Mouse (Mus musculus) frontal cortex, postnatal 25 days (tissue): ENCODE measurements around the gene Gdap1l1.
"Not testable (repeated sequence)": the region's sequence is repeated elsewhere in the genome, so short reads cannot be mapped to it uniquely, and the experiment has no call there.

Source experiments
- DNase-seq, 2 experiments: peaks; one replicate each; pipeline ENCODE4 v3.0.0; 2022; ENCODE audit warnings: low spot score in 2 of 2

Gene Gdap1l1

DNA sequence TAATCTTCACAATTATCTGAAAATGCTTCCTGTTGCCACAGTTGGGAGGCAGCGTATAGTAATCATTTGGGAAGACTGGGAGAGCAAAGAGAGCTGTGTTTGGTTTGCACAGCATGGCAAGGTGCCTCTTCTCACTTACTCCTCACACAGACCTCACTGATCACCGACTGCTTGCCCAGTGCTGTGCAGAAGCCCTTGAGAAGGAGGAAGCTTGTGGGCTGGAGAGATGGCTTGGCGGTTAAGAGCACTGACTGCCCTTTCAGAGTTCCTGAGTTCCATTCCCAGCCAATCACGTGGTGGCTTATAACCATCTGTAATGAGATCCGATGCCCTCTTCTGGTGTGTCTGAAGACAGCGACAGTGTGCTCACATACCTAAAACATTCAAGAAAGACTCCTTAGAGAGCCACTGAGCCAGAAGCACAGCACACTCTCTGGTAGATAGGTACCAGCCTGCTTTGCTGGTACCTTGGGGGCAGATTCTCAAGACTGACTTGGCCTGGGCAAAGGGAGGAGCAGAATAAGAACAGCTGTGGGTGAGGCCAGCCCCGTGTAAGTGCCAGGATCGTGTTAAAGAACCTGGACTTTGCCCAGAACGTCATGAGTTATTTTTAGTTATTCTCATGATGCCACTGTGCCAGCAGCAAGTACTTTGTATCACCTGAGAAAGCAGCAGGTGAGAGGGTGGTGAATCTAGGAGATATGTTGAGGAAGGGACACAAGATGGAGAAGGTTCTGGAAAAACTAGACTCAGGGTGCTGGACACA, 15.2 kb upstream of the Gdap1l1 start:
- no peak for DNase-seq

DNA sequence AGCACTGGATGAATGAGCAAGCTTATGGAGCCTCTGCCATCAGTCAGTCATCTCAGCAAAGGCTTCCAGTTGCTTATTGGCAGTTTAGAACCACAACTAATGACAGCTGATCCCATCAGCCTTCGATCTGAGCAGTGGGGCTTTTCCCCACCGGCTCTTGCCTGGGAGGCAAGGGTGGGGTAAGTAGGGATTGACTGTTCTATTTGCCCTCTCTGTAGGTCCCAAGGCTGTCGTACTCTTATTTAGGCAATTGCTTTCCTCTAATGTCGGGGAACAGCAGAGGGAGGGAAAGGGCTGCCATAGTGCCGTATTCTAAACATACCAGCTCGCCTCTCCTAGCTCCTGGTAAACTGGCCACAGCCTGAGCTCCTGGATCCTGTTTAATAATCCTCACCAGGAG, 13.7 kb upstream of the Gdap1l1 start, which contains the start of gene Oser1:
Gene Oser1, minus strand, starts transcription at position 101 of the 400 bp plus-strand sequence.
- DNase-seq: no peak

- no peak for DNase-seq
Observed at GRCm38 (mm10) chr2:163428346-163429011, 9.8 kb upstream of the Gdap1l1 start.

GRCm38 (mm10) chr2:163431289-163431688, 7.0 kb upstream of the Gdap1l1 start:
- DNase-seq: no peak

DNA sequence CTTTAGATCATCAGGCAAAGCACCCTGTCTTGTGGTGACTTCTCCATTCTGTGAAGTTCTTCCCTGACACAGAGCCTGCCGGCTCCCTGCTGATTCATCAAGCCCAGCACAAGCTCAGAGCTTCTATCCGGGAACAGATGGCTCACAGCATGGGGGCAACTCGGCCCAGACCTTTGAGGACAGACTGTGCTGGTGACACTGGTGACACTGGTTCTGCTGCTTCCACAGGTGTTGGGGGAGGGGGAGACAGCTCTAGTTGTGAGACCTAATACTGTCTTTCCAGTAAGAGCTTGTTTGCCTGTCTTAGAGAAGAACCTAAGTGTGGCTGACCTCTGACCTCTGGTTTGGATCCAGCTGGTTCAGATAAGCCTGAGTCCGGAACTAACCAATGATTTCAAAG, 4.3 kb upstream of the Gdap1l1 start:
- DNase-seq: no peak

DNA sequence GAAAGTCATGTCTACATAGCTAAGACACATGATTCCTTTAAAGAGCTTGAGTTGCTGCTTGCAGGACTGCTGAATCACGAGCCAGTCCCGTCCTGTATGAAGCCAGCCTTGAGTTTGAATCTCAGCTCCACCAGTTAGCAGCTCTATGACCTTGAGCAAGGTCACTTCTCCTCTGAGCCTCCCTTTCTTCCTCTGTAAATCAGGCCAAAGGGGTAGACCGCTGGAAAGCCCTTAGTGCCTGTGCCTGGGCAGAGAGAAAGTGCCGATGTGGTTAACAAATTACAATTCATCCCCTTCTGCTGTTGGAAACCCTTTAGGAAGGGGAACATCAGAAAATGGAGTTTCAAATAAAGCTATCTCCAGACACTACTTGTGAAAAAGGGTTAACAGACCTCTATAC, 476 bp upstream of the Gdap1l1 start:
- DNase-seq: no peak

GRCm38 (mm10) chr2:163438619-163439451, 559 bp downstream of the Gdap1l1 start:
- DNase-seq: no peak

DNA sequence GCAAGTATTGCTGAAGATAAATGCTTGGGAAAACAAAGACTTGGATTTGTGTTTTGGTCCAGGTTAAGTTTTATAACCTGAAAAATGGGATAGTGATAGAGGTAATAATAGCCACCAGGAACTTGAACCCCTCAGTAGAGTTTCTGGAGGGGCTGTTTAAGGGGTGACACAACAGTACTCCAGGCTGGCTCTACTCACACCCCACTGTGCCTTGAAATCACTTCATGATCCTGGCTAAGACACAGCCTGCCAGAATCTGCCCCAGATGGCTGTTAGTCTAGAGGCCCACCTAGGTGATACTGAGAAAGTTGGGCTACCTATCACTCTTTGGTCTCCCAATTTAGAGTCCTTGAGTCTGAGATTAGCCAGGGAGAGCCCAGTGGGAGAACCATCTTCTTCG, 1.2 kb downstream of the Gdap1l1 start:
- DNase-seq: no peak

DNA sequence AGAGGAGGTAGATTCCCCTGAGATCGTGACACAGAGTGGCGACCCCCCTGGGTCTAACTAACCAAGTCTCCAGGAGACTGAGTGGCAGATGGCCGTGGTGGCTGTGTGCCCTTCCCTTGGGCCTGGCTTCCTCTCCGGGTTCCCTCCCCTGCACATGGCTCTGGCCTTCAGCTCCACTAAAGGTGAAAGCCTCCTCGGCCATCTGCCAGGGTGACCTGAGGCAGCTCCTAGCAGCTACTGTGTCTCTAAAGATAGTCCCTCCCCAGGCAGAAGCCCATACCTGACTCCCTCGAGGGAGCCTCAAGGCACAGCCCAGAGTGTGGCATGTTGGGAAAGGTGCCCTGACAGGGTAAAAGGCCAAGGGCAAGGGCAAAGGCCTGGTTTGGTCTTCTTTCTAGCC, 5.3 kb downstream of the Gdap1l1 start:
- no peak for DNase-seq

DNA sequence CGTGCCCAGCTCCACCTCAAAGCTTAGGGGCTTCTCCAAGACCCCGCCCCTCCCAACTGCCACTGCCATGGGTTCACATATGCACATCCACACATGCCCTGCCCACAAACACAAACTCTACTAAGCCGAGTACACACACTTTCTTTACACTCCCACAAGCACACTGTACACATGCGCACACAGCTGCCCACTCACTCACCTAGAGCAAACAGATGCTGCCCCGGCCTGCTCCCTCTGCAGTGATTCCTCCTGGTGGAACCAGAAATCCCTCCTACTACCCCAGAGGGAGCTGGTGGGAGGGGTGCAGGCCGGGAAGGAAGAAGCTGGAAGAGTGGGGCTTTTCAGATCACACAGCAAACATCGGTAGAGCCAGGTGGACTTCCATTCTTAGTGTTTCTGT, 5.7 kb downstream of the Gdap1l1 start:
- DNase-seq: no peak

DNA sequence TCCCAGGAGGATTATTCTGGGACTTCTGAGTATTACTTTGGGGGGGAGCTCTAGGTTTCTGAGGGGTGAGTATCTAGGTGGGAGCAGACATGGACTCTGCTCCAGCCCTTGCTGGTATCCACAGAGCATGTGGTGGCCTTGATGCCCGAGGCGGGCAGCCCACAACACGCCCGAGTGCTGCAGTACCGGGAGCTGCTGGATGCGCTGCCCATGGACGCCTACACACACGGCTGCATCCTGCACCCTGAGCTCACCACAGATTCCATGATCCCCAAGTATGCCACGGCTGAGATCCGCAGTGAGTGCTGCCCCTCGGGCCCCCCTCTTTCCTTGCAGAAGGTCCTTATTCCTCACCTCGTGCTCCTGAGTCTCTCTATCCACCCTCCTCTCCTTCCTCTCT, 9.1 kb downstream of the Gdap1l1 start:
- DNase-seq: no peak

DNA sequence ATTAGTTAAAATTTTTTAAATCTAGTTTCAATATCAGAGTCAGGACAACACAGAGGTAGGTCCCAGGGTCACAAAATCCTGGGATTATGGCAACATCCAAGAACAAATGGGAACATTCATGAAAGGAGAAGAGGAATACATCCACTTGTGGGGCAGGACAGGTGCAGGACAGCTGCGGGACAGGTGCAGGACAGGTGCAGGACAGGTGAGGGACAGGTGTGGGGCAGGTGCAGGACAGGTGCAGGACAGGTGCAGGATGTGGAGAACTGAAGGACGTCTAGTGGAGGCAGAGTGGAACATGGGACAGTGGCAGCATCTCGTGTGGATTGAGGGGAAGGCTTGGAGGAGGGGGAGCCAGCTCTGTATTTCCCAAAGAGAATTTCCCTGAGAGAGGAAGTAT, 11.0 kb downstream of the Gdap1l1 start:
- no peak for DNase-seq

DNA sequence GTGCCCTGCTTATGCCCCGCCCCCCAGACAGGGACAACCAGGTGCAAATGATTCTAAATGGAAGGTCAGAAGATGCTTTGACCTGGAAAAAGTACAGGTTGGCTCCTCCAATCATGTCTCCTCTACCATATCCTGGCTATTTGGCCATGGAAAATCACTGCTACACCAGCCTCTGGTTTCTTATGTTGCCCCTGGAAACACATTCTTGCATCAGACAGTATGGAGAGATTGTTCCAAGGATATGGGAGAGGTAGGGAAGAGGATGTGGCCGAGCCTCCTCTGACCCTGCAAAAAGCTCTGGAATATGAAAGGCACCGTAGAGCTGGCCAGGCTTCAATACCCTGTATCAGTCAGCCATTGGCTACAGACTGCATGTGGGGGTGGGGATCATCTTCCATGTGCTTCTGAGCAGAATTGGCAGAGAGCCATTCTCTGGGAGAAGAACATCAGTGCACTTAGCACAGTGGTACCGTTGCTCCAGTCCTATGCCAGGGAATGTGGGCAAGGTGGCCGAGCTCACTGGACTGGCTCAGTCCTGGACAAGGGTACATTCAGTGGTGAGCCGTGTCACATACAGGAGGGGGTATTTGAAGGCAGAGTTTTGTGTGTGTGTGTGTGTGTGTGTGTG, 12.5 kb downstream of the Gdap1l1 start:
- DNase-seq: no peak

DNA sequence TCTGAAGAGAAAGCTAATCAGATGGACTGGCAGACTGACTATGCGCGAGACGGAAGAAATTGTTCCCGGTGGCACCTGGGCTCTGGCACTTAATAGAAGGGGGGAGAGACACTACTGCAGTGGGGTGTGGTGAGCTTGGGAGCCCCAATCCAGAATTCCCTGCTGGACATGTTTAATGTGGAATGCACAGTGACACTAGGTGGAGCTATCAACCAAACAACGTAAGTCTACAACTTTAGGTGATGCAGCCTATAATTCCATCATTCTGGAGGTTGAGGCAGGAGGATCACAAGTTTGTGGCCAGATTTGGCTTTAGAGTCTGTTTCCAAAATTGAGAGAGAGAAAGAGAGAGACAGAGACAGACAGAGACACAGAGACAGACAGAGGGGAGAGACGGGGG, 14.5 kb downstream of the Gdap1l1 start:
- no peak for DNase-seq

DNA sequence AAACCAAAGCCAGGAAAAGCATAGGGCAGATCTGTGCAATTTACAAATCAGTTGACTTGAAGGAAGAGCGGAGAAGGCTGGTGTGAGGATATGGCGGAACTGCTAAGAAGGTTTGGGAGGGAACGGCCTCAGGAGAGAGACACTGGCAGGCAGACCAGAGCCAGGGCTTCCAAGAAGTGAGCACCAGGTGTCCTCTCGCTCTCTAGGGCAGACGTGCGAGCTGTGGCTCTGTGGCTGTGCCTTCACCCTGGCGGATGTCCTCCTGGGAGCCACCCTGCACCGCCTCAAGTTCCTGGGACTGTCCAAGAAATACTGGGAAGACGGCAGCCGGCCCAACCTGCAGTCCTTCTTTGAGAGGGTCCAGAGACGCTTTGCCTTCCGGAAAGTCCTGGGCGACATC, 15.1 kb downstream of the Gdap1l1 start:
- no peak for DNase-seq

DNA sequence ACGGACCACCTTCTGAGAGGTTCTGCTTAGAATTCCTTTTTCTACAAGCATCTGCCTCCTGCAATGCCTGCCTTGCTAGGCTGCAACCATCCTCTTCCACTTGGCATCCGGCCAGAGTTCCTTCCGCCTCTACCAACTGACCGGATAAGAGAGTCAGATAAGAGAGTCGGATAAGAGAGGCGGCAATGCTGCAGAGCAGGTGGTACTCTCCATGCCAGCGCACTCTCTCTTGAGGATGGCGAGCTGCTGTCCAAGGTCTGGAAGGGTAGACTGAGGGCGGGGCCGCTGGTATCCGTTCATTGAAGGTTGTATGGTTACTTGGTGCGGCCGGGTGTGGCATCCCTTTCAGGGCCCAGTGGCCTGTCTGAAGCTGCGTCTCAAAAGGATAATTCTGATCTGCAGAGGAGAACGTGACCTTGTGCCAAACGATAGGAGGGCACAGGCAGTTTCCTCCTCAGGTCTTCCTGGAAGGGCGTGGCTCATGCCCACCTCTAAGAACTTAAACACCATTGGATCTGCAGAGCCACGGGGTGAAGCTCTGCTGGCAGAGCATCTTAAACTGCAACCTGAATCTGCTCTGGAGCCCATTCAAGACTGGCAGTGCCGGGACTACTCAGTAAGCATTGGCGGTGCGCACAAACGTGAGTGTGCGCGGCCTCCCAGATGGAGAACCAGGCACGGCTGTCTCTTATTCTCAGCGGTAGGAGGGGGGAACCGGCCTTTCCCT, 20.4 kb downstream of the Gdap1l1 start:
- no peak for DNase-seq

DNA sequence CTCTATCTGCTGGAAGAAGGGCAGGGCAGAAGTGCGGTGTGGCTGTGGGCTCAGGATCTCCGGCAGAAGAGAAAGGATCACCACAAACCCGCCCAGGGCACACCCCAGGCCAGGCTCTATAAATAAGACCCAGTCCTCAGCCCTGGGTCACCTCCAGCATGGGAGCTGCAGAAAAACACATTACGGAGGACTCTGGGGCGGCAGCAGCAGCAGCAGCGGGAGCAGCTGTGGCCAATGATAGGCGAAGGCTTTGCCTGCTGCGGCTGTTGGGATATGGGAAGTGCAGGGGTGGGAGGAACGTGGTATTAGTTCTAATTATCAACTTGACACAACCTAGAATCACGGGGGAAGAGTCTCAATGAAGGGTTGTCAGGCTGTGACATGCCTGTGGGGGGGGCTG, 21.1 kb downstream of the Gdap1l1 start:
- no peak for DNase-seq

DNA sequence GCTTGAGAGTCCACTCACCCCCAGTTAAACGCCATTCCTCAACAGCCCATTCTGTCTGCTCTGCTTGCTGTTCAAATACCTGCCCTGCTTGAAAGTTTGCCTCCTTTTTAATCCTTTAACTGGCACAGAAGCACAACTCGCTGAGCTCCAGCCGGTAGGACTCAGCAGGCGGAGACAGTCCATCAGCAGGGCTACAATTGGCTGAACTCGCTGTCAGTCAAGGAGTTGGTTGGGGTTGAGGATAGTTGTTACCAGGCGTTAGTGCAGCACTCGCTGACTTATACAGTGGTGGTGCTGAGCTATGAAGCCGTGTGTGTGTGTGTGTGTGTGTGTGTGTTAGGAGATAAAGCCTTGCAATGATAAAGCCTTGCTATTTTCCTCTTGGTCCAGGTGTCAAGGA, 22.3 kb downstream of the Gdap1l1 start:
- no peak for DNase-seq

DNA sequence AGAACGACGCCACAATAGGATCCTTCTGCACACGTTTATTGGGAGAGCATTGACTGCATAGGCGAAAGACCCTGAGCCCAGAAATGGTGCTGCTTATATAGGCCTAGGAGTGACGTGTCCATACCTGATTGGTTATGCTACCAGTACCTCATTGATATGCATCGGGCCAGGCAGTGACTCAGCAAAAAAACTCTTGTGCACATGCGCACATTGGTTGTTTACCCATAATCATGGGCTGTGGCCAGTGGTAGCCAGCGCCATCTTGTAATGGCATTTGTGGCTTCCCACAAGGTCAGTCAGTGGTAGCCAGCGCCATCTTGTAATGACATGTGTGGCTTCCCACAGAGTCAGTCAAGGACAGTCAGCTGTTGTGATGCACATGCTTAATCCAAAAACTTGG, 23.0 kb downstream of the Gdap1l1 start:
- not testable (repeated sequence) for DNase-seq

DNA sequence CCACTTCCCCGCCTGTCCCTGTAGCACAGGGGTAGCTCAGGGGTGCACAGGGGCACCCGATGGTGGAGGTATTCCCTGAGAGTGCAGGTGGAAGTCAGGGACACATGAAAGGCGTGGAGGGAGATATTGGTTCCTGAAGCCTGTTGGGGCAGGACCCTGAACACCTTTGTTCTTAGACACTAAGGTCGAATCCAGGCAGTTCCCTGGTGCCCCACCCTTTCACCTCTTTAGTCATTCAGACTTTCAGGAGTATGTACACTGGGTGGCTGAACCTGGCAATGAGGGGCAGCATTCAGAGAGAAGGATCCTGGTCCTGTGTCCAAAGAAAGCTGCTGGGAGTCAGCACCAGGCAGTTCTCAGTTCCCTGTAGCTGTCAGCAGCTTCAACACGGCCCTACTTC, 24.1 kb downstream of the Gdap1l1 start:
- DNase-seq: no peak

DNA sequence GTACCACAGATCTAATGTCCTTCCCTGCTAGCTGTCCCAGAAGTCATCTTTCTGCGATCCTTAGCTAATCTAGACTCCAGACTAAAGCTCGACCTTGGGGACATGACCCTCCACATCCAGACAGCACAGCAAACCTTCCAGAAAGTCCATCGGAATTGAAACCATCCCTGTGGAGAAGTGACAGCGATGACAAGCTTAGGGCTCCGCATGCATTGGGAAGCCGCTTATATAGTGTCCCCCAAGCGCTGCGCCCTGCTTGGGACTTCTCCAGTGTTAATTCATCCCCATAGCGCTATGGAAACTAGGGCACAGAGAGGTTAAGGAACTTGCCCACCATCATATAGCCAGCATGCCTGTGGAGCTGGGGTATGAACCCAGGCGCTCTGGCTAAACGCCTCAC, 24.5 kb downstream of the Gdap1l1 start:
- no peak for DNase-seq
